Mouse (Mus musculus) right cerebral cortex, postnatal 10 days (tissue): ENCODE data around the gene Fau.

Experiments used
- DNase-seq, 2 experiments: peaks; one replicate each; pipeline ENCODE4 v3.0.0; 2021; ENCODE audit warnings: low spot score in 2 of 2

Gene Fau

DNA sequence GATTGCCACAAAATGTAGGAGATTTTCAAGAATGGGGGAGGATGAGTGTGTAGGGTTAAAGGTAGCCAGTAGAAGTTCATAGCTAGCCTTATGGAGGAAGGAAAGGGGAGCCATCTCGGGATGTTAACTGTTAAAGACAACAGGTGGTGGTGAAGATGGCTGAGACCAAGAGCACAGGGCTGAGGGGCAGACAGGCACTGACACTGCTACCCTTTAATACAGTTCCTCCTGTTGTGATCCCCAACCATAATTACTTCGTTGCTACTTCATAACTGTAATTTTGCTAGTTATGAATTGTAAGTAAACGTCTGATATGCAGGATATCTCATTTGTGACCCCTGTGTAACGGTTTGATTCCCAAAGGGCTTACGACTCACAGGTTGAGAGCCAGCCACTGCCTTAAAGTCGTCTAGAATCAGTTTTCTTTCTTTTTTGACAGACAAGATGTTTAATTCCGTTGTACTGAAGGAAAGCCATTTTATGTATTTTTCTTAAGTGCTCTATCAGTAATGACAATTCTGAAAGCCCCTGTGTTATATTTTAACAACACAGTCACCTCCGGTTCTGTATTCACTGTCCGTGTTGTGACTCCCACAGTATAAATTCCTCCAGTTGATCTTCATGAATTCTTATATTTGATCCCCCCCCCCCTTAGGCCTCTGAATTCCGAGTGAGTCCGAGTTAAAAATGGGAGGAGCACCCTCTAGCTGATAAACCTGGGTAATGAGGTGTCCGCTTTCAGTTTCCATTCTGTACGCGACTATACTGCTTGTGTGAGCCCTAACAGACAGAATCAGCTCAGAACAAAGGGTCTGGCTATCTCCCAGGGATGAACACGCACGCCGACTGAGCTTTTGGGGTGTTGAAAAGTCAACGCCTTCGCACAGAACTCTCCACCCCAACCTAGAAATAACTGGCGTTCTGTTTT is 12.0 kb upstream of the Fau start:
- no peak for DNase-seq

- peak; percentile 94 to 96 for DNase-seq
Observed at GRCm38 (mm10) chr19:6046294-6047153, 11.1 kb upstream of the Fau start, which contains the start of gene Syvn1. Gene Syvn1, plus strand, starts transcription at chr19:6046576.

DNA sequence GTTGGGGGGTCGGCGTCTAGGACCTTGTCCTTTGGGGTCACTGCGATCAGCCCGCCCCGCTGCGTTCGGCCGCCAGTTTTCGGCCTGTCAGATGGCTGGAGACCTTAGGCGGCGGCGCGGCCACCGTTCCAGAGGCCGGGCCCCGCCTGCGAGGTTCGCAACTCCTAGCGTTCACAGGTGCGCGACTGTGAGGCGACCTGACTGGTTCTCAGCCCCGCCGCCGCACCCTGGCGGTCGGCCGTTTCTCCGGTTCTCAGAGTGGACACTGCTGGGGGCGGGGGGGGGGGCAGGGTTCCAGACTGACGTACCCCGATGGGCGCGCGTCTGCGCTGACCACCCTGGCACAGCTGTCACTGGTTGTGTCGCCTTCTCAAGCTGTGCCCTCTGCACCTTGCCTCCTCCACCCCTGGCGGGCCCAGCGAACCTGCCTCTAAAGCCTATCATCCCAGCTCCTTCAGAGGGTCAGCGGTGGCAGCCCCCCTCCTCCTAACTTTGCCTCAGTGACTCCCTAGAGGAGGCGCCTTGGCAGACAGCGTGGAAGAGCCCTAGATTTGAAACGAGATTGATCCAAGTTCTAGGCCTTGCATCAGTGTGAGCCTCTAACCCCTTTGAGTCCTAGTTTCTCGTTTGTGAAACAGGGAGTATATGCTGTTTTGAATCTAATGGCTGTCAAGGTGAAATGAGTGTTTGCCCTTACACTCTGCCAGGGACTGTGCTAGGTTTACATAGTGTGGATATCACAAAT is 10.3 kb upstream of the Fau start:
- DNase-seq: peak in 1 of 2 experiments; percentile 49

GRCm38 (mm10) chr19:6047899-6048166 is 9.8 kb upstream of the Fau start:
- DNase-seq: no peak

DNA sequence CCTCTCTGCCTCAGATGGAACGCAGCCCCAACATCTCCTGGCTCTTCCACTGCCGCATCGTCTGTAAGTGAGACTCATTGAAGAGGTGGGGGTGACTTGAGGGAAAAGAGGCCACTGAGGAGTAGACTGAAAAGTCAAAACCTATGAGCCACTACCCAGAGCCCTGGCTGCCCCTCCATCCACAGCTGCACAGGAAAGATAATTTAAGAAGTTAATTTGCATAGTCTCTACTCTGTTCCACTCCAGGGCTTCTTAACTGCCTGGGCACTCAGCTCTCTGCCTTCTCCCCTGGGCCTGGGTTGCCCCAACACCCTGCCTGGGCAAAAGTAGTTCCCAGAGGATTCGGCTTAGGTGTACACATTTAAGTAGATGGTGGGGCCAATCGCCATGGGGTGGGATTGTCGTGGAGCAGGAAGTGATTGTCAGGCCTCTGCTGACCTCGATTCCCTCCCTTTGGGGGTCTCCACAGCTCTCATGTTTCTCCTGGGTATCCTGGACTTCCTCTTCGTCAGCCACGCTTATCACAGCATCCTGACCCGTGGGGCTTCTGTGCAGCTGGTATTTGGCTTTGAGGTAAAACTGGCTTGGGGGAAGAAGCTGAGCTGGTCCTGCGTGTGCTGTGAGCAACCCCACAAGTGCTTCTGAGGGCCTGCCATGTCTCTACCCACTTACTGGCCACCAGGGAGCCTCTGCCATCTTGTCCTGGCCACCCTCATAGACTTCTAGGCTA is 8.8 kb upstream of the Fau start:
- no peak for DNase-seq

- no peak for DNase-seq
Observed at GRCm38 (mm10) chr19:6052516-6052915, 5.1 kb upstream of the Fau start.

GRCm38 (mm10) chr19:6054296-6054695 is 3.3 kb upstream of the Fau start:
- no peak for DNase-seq

DNA sequence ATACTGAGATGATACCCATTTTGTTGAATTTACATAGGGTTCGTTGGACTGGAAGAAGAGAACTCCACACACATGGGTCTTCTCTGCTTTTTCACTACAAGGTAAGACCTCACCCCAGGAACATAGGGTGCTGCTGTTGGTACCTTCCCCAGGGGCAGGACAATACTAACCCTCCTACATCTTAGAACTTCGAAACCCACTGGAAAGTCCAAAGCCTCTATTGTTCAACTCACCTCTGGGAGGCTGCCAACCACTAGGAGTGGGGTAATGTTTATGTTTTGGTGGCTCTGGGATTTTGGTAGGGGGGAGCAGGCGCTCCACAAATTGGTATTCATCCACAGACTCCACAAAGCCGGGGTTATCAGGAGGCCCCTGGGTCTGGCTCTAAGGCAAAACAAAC is 948 bp upstream of the Fau start:
- no peak for DNase-seq

DNA sequence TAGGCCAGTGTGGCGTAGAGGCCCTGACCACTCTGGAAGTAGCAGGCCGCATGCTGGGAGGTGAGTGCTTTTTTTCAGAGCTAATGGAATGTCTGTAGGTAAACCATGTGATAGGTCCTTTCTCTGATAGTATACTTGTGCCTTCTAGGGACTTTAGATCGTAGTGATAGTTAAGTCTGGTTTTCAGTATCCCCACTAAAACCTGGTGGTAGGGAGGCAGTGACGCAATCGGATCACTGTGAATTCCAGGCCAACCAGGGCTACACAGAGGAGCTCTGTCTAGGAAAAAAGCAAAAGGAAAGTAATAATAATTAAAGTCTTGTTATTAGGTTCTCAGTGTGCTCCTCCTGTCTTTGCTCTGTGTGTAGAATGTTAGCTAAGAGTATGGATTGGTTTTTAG is 869 bp downstream of the Fau start:
- DNase-seq: no peak

GRCm38 (mm10) chr19:6058966-6059365 is 1.3 kb downstream of the Fau start:
- no peak for DNase-seq

GRCm38 (mm10) chr19:6061021-6061533 is 3.4 kb downstream of the Fau start, which contains the start of gene Znhit2:
Gene Znhit2, plus strand, starts transcription at chr19:6061192.
- peak; percentile 96 to 97 for DNase-seq

DNA sequence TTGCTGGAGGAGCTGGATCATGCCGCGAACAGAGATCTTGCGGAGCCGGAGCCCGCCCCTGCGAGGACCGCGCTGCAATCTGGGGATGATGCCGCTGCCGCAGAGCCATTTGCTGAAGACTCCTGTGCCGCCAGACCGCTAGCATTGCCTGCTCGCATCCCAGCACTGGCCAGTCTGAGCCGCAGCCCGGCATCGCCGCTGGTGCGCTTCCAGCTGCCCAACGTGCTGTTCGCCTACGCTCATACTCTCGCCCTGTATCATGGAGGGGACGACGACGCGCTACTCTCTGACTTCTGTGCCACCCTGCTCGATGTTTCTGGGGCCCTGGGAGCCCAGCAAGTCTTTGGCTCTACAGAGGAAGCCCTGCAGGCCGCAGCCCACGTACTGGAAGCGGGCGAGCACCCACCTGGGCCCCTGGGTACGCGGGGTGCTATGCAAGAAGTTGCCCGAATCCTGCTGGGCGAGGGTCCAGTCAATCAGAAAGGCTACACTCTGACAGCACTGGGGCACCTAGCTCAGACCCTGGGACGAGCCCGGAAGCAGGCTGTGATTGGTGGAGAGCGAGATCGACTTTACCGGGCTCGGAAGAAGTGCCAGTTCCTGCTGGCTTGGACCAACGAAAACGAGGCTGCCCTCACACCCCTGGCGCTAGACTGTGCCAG is 4.1 kb downstream of the Fau start:
- peak; percentile 64 to 79 for DNase-seq

- no peak for DNase-seq
Observed at GRCm38 (mm10) chr19:6062418-6062817, 4.8 kb downstream of the Fau start.

DNA sequence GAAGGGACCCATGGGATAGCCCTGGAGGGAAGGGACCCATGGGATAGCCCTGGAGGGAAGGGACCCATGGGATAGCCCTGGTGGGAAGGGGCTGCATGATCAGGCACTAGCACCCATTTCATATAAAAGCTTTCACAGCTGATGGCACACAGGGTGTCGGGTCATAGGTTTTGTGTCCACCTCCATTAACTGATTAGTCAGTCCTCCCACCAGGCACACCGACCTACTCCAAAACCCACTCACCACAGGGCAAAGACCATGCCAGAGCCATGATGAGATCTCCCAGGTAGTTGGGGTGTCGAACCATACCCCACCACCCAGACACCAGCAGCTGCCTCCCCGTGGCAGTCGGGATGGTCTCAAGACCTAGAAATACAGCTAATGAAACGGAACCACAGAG is 5.4 kb downstream of the Fau start:
- DNase-seq: peak in 1 of 2 experiments; percentile 26

GRCm38 (mm10) chr19:6066571-6066970 is 8.9 kb downstream of the Fau start:
- DNase-seq: no peak

GRCm38 (mm10) chr19:6067011-6067723 is 9.5 kb downstream of the Fau start:
- DNase-seq: peak; percentile 91

- peak; percentile 95 to 96 for DNase-seq
Observed at GRCm38 (mm10) chr19:6067724-6068415, 10.2 kb downstream of the Fau start, which contains the start of gene Tm7sf2. Gene Tm7sf2, minus strand, starts transcription at chr19:6068373.

DNA sequence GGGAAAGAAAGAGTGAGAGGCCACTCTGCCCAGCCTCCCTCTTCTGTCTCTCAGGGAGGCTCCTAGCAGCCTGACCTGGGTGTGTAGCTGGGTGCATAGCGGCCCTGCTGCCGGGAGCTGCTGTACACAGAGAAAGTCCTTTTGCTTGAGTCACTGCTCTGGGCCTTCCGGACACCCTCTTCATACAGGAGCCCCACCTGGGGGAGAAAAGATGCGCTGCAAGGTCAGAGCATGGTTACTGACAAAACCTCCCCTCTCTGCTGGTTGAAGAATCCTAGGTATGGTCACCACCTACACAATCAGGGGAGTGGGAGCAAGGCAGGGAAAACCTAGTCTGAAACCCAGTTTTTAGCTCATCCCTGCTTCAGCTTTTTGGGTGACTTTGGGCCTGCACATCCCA is 11.3 kb downstream of the Fau start:
- no peak for DNase-seq

DNA sequence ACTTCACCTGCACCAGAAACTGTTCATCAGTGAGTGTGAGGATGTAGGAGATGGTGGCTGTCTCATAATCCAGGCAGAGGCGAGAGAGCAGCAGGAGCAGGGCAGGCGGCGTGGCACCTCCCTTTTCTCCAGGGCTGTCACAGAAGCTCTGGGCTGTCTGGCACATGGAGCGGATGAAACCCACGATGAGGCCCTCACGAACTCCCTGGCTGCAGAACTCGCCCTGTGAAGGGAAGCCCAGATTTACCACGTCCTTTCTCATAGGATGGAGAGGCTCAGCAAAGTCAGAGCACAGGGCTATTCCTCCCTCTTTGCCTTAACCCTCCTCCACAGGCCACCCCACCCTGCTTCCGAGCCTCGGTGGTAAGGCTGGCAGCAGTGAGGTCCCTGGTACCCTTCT is 12.2 kb downstream of the Fau start:
- peak in 1 of 2 experiments; percentile 21 for DNase-seq
